Mouse (Mus musculus): ENCODE results near the gene St3gal3. TPM values are rescaled to one million over a fixed set of nuclear protein-coding genes. Genes with fewer than 3 reads are reported as not detected.

The St3gal3 gene
- total and polyA plus RNA-seq, 3 experiments, result 6.9 to 13.8 (median 13.4) TPM

GRCm38 (mm10) chr4:118044510-118044909 lies 90.2 kb downstream of the St3gal3 start:
- ATAC-seq (ENCODE audit: extremely low read depth, insufficient number of reproducible peaks, low FRiP score, poor library complexity, severe bottlenecking), result no peak
- no peak for DNase-seq (ENCODE audit: low spot score)
- H3K4me3 ChIP-seq (ENCODE audit: low read depth, low read length), result no peak overlapping the region
- H3K27me3 ChIP-seq (ENCODE audit: insufficient read depth, low read length), result no peaks in the 10 kb centered on the region
- H3K9me3 ChIP-seq (replicated peaks), result no peaks in the 10 kb centered on the region
- TF ChIP-seq POLR2AphosphoS5 (IDR thresholded peaks at IDR 0.05; ENCODE audit: insufficient replicate concordance, low read depth, low read length), result no peak
- no peak for TF ChIP-seq CTCF (IDR thresholded peaks at IDR 0.05; ENCODE audit: low read depth, low read length)
- TF ChIP-seq TAL1 (conservative IDR thresholded peaks at IDR 0.05; ENCODE audit: low read depth, low read length), result no peak
- no peak for TF ChIP-seq GATA1 (IDR thresholded peaks at IDR 0.05; ENCODE audit: borderline replicate concordance, low read length)
- TF ChIP-seq GATA2 (IDR thresholded peaks at IDR 0.05; ENCODE audit: borderline replicate concordance, low read depth, low read length), result no peak
- peaks cover 3% of the 10 kb centered on the region; the same call in 1 of the 2 replicates for H3K4me1 ChIP-seq (ENCODE audit: insufficient read depth, low read depth, low read length)
- H3K36me3 ChIP-seq (replicated peaks), result peaks cover 42% of the 10 kb centered on the region

DNA sequence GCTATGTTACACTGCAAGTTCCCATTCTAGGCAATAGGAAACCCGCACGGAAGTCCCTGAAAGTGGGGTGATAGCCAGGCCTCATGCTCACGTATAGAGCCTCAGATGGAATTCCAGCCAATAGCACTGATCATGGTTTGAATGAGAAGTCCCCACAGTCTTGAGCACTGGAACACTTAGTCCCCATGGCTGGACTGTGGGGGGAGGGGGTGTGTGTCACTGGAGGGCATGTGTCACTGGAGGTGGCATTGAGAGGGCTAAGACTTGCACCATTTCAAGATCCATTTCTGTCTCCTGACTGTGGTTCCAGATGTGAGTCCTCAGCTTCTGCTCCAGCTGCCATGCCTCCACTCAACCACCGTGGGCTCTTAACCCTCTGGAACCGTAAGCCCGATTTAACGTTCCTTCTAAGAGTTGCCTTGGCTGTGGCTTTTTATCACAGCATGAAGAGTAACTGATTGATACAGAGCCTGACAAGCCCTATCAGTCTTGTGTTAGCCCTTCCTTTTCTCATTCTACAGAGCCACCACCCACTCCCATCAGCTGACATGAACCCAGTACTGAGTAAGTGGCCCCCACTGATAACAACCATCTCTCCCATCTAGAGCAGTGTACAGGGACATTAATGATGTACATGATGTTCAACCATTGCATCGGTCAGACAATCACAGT lies 91.2 kb downstream of the St3gal3 start:
- Histone ChIP-seq H3K4me3 (ENCODE audit: low read depth, low read length) (no peak overlapping the region), H3K9me3 (replicated peaks) (no peaks in the 10 kb centered on the region), H3K4me1 (ENCODE audit: insufficient read depth, low read depth, low read length) (peaks cover 3% of the 10 kb centered on the region; the same call in 1 of the 2 replicates), H3K36me3 (replicated peaks) (peaks cover 40% of the 10 kb centered on the region), H3K27me3 (ENCODE audit: insufficient read depth, low read length) (no peaks in the 10 kb centered on the region)
- ATAC-seq (ENCODE audit: extremely low read depth, insufficient number of reproducible peaks, low FRiP score, poor library complexity, severe bottlenecking) (no peak), DNase-seq (ENCODE audit: low spot score) (no peak)
- TF ChIP-seq GATA1 (IDR thresholded peaks at IDR 0.05; ENCODE audit: borderline replicate concordance, low read length), result no peak
- no peak for TF ChIP-seq TAL1 (conservative IDR thresholded peaks at IDR 0.05; ENCODE audit: low read depth, low read length)
- TF ChIP-seq POLR2AphosphoS5 (IDR thresholded peaks at IDR 0.05; ENCODE audit: insufficient replicate concordance, low read depth, low read length), result no peak
- no peak for TF ChIP-seq CTCF (IDR thresholded peaks at IDR 0.05; ENCODE audit: low read depth, low read length)
- no peak for TF ChIP-seq GATA2 (IDR thresholded peaks at IDR 0.05; ENCODE audit: borderline replicate concordance, low read depth, low read length)

GRCm38 (mm10) chr4:118042671-118043320 lies 91.9 kb downstream of the St3gal3 start:
- Histone ChIP-seq H3K36me3 (replicated peaks) (peaks cover 38% of the 10 kb centered on the region), H3K4me3 (ENCODE audit: low read depth, low read length) (no peak overlapping the region), H3K4me1 (ENCODE audit: insufficient read depth, low read depth, low read length) (peaks cover 3% of the 10 kb centered on the region; the same call in 1 of the 2 replicates), H3K27me3 (ENCODE audit: insufficient read depth, low read length) (no peaks in the 10 kb centered on the region), H3K9me3 (replicated peaks) (no peaks in the 10 kb centered on the region)
- DNase-seq (ENCODE audit: low spot score) (no peak), ATAC-seq (ENCODE audit: extremely low read depth, insufficient number of reproducible peaks, low FRiP score, poor library complexity, severe bottlenecking) (no peak)
- TF ChIP-seq CTCF (IDR thresholded peaks at IDR 0.05; ENCODE audit: low read depth, low read length) (no peak), POLR2AphosphoS5 (IDR thresholded peaks at IDR 0.05; ENCODE audit: insufficient replicate concordance, low read depth, low read length) (no peak), GATA1 (IDR thresholded peaks at IDR 0.05; ENCODE audit: borderline replicate concordance, low read length) (no peak), GATA2 (IDR thresholded peaks at IDR 0.05; ENCODE audit: borderline replicate concordance, low read depth, low read length) (no peak), TAL1 (conservative IDR thresholded peaks at IDR 0.05; ENCODE audit: low read depth, low read length) (no peak)

GRCm38 (mm10) chr4:118041145-118041544 lies 93.6 kb downstream of the St3gal3 start:
- peaks cover 45% of the 10 kb centered on the region for H3K36me3 ChIP-seq (replicated peaks)
- DNase-seq (ENCODE audit: low spot score) (no peak), ATAC-seq (ENCODE audit: extremely low read depth, insufficient number of reproducible peaks, low FRiP score, poor library complexity, severe bottlenecking) (no peak)
- no peak overlapping the region for H3K4me3 ChIP-seq (ENCODE audit: low read depth, low read length)
- TF ChIP-seq GATA1 (IDR thresholded peaks at IDR 0.05; ENCODE audit: borderline replicate concordance, low read length) (no peak), GATA2 (IDR thresholded peaks at IDR 0.05; ENCODE audit: borderline replicate concordance, low read depth, low read length) (no peak), POLR2AphosphoS5 (IDR thresholded peaks at IDR 0.05; ENCODE audit: insufficient replicate concordance, low read depth, low read length) (no peak), TAL1 (conservative IDR thresholded peaks at IDR 0.05; ENCODE audit: low read depth, low read length) (no peak), CTCF (IDR thresholded peaks at IDR 0.05; ENCODE audit: low read depth, low read length) (no peak)
- H3K27me3 ChIP-seq (ENCODE audit: insufficient read depth, low read length), result no peaks in the 10 kb centered on the region
- peaks cover 3% of the 10 kb centered on the region; the same call in 1 of the 2 replicates for H3K4me1 ChIP-seq (ENCODE audit: insufficient read depth, low read depth, low read length)
- no peaks in the 10 kb centered on the region for H3K9me3 ChIP-seq (replicated peaks)

- H3K9me3 ChIP-seq (replicated peaks), result no peaks in the 10 kb centered on the region
- H3K36me3 ChIP-seq (replicated peaks), result peaks cover 47% of the 10 kb centered on the region
- DNase-seq (ENCODE audit: low spot score), result no peak
- H3K27me3 ChIP-seq (ENCODE audit: insufficient read depth, low read length), result no peaks in the 10 kb centered on the region
- H3K4me1 ChIP-seq (ENCODE audit: insufficient read depth, low read depth, low read length), result peaks cover 3% of the 10 kb centered on the region; the same call in 1 of the 2 replicates
- ATAC-seq (ENCODE audit: extremely low read depth, insufficient number of reproducible peaks, low FRiP score, poor library complexity, severe bottlenecking), result no peak
- TF ChIP-seq GATA1 (IDR thresholded peaks at IDR 0.05; ENCODE audit: borderline replicate concordance, low read length) (no peak), GATA2 (IDR thresholded peaks at IDR 0.05; ENCODE audit: borderline replicate concordance, low read depth, low read length) (no peak), TAL1 (conservative IDR thresholded peaks at IDR 0.05; ENCODE audit: low read depth, low read length) (no peak), POLR2AphosphoS5 (IDR thresholded peaks at IDR 0.05; ENCODE audit: insufficient replicate concordance, low read depth, low read length) (no peak), CTCF (IDR thresholded peaks at IDR 0.05; ENCODE audit: low read depth, low read length) (no peak)
- H3K4me3 ChIP-seq (ENCODE audit: low read depth, low read length), result no peak overlapping the region
Observed at GRCm38 (mm10) chr4:118040650-118041049, 94.1 kb downstream of the St3gal3 start.

GRCm38 (mm10) chr4:118039964-118040363 lies 94.8 kb downstream of the St3gal3 start:
- peaks cover 3% of the 10 kb centered on the region; the same call in 1 of the 2 replicates for H3K4me1 ChIP-seq (ENCODE audit: insufficient read depth, low read depth, low read length)
- H3K27me3 ChIP-seq (ENCODE audit: insufficient read depth, low read length), result no peaks in the 10 kb centered on the region
- DNase-seq (ENCODE audit: low spot score) (no peak), ATAC-seq (ENCODE audit: extremely low read depth, insufficient number of reproducible peaks, low FRiP score, poor library complexity, severe bottlenecking) (no peak)
- TF ChIP-seq CTCF (IDR thresholded peaks at IDR 0.05; ENCODE audit: low read depth, low read length), result no peak
- TF ChIP-seq GATA1 (IDR thresholded peaks at IDR 0.05; ENCODE audit: borderline replicate concordance, low read length), result no peak
- no peak for TF ChIP-seq POLR2AphosphoS5 (IDR thresholded peaks at IDR 0.05; ENCODE audit: insufficient replicate concordance, low read depth, low read length)
- no peak for TF ChIP-seq TAL1 (conservative IDR thresholded peaks at IDR 0.05; ENCODE audit: low read depth, low read length)
- TF ChIP-seq GATA2 (IDR thresholded peaks at IDR 0.05; ENCODE audit: borderline replicate concordance, low read depth, low read length), result no peak
- H3K4me3 ChIP-seq (ENCODE audit: low read depth, low read length), result no peak overlapping the region
- H3K36me3 ChIP-seq (replicated peaks), result peaks cover 44% of the 10 kb centered on the region
- no peaks in the 10 kb centered on the region for H3K9me3 ChIP-seq (replicated peaks)

Data from G1E (cell line).